Comparison of ENCODE assay signal across 10 mouse cellular contexts in genomic region chr12:111722654-111723053, GRCm38 (mm10). TPM values are rescaled to one million over a fixed set of nuclear protein-coding genes. Genes with fewer than 3 reads are reported as not detected.
A peak's percentile ranks its signal among the peaks of the same experiment; 100 is the strongest.
DNase-seq lines count a peak whose midpoint lies in the region; ATAC-seq and TF ChIP-seq lines count a peak whose summit lies in the region.
"Had no signal": no experiment of that assay in that cellular context is flagged by ENCODE, and none has a peak within 500 bp of the region (broad histone marks: within the 10 kb centered on the region; RNA-seq: fewer than 3 reads in every experiment).

No protein-coding gene starts in this region.

- H3K4me3 ChIP-seq in forebrain, postnatal 0 days (ENCODE audit: low read depth, low read length) = no peak overlapping the region
- no peak overlapping the region for H3K4me3 ChIP-seq in forebrain, embryonic 14.5 days (ENCODE audit: low read depth, low read length)
- no peak overlapping the region for H3K4me3 ChIP-seq in liver, adult 2 months (ENCODE audit: insufficient read depth, low read depth, low read length)
- no peak overlapping the region for H3K4me3 ChIP-seq in liver, embryonic 12.5 days
- H3K4me3 ChIP-seq: heart, embryonic 13.5 days; stomach, embryonic 15.5 days had no signal

- no peak for DNase-seq in forebrain, postnatal 0 days
- DNase-seq in forebrain, embryonic 14.5 days (ENCODE audit: low spot score) = no peak
- no peak for DNase-seq in liver, adult 2 months (ENCODE audit: extremely low read depth, low read depth, low spot score)
- DNase-seq in ZHBTc4 (ENCODE audit: low read depth, low spot score) = peak; percentile 76
- peak; percentile 63 for DNase-seq in induced T-regulatory cell, adult 2 months (ENCODE audit: low read depth)
- no peak for DNase-seq in frontal cortex, postnatal 36 days (ENCODE audit: low spot score in 2 of 2)
- no peak for DNase-seq in ovary, postnatal 10 days (ENCODE audit: low spot score)

- no peaks in the 10 kb centered on the region for H3K79me2 ChIP-seq in liver, adult 2 months (ENCODE audit: control insufficient read depth, insufficient read depth, low read length)

- no peaks in the 10 kb centered on the region for H3K9me3 ChIP-seq in forebrain, postnatal 0 days (ENCODE audit: low read length)
- no peaks in the 10 kb centered on the region for H3K9me3 ChIP-seq in forebrain, embryonic 14.5 days (replicated peaks; ENCODE audit: control insufficient read depth, low read length)
- H3K9me3 ChIP-seq in liver, embryonic 12.5 days (replicated peaks) = no peaks in the 10 kb centered on the region
- H3K9me3 ChIP-seq: heart, embryonic 13.5 days; stomach, embryonic 15.5 days had no signal

- WGBS in forebrain, postnatal 0 days = 67% methylated on average over 9 of the region's 9 CpGs
- 73% methylated on average over 9 of the region's 9 CpGs for WGBS in forebrain, embryonic 14.5 days
- WGBS in liver, adult 2 months = 79% methylated on average over 9 of the region's 9 CpGs
- 64% methylated on average over 9 of the region's 9 CpGs for WGBS in liver, embryonic 12.5 days (ENCODE audit: insufficient replicate concordance)

- H3K27me3 ChIP-seq in forebrain, postnatal 0 days (ENCODE audit: insufficient read depth, low read length) = no peaks in the 10 kb centered on the region
- H3K27me3 ChIP-seq in forebrain, embryonic 14.5 days (replicated peaks; ENCODE audit: control insufficient read depth, insufficient read depth, low read length) = no peaks in the 10 kb centered on the region
- H3K27me3 ChIP-seq in liver, adult 2 months (ENCODE audit: control insufficient read depth, insufficient read depth, low read length) = no peaks in the 10 kb centered on the region
- H3K27me3 ChIP-seq in liver, embryonic 12.5 days (replicated peaks) = no peaks in the 10 kb centered on the region
- H3K27me3 ChIP-seq: heart, embryonic 13.5 days; stomach, embryonic 15.5 days had no signal

- no peaks in the 10 kb centered on the region; the same call in 1 of the 2 replicates for H3K36me3 ChIP-seq in forebrain, postnatal 0 days (ENCODE audit: insufficient read depth)
- peaks cover 22% of the 10 kb centered on the region; the same call in 1 of the 2 replicates for H3K36me3 ChIP-seq in forebrain, embryonic 14.5 days (ENCODE audit: control insufficient read depth, insufficient read depth, low read length)
- no peaks in the 10 kb centered on the region; the same call in 1 of the 2 replicates for H3K36me3 ChIP-seq in liver, adult 2 months (ENCODE audit: control insufficient read depth, insufficient read depth, low read length)
- H3K36me3 ChIP-seq in liver, embryonic 12.5 days = peaks cover 46% of the 10 kb centered on the region
- H3K36me3 ChIP-seq: stomach, embryonic 15.5 days had no signal

- no peak overlapping the region for H3K27ac ChIP-seq in forebrain, postnatal 0 days (ENCODE audit: low read depth, low read length)
- no peak overlapping the region for H3K27ac ChIP-seq in forebrain, embryonic 14.5 days (ENCODE audit: low read depth, low read length)
- H3K27ac ChIP-seq in liver, adult 2 months (replicated peaks; ENCODE audit: insufficient read depth, low read depth, low read length) = no peak overlapping the region
- H3K27ac ChIP-seq in liver, embryonic 12.5 days = no peak overlapping the region
- H3K27ac ChIP-seq: heart, embryonic 13.5 days; stomach, embryonic 15.5 days had no signal

- no peak for TF ChIP-seq POLR2A in liver, adult 2 months (IDR thresholded peaks at IDR 0.05; ENCODE audit: extremely low read depth, insufficient read depth, low read length)

- no peak overlapping the region for H3K9ac ChIP-seq in forebrain, postnatal 0 days
- H3K9ac ChIP-seq in forebrain, embryonic 14.5 days (ENCODE audit: low read length) = no peak overlapping the region
- no peak overlapping the region for H3K9ac ChIP-seq in liver, adult 2 months (ENCODE audit: low read depth, low read length)
- no peak overlapping the region for H3K9ac ChIP-seq in liver, embryonic 12.5 days
- H3K9ac ChIP-seq: heart, embryonic 13.5 days; stomach, embryonic 15.5 days had no signal

- H3K4me2 ChIP-seq in forebrain, postnatal 0 days (ENCODE audit: low read depth) = no peak overlapping the region
- no peak overlapping the region for H3K4me2 ChIP-seq in forebrain, embryonic 14.5 days (ENCODE audit: low read length)
- H3K4me2 ChIP-seq in liver, embryonic 12.5 days = no peak overlapping the region
- H3K4me2 ChIP-seq: heart, embryonic 13.5 days; stomach, embryonic 15.5 days had no signal

- ATAC-seq in forebrain, postnatal 0 days = no peak
- ATAC-seq in forebrain, embryonic 14.5 days = no peak
- ATAC-seq in liver, embryonic 12.5 days = no peak

- TF ChIP-seq CTCF in forebrain, postnatal 0 days (IDR thresholded peaks at IDR 0.05; ENCODE audit: low read depth) = peak; percentile 58
- peak; percentile 57; the same call in 1 of the 2 replicates for TF ChIP-seq CTCF in liver, adult 2 months (IDR thresholded peaks at IDR 0.05; ENCODE audit: low read depth, low read length)

- H3K4me1 ChIP-seq in forebrain, postnatal 0 days (ENCODE audit: insufficient read depth) = no peaks in the 10 kb centered on the region
- H3K4me1 ChIP-seq in forebrain, embryonic 14.5 days (ENCODE audit: control insufficient read depth, insufficient read depth, low read length) = no peaks in the 10 kb centered on the region
- H3K4me1 ChIP-seq in liver, adult 2 months (ENCODE audit: control insufficient read depth, insufficient read depth, low read length) = no peaks in the 10 kb centered on the region; the same call in 1 of the 2 replicates
- H3K4me1 ChIP-seq in liver, embryonic 12.5 days = peaks cover 8% of the 10 kb centered on the region; the same call in 1 of the 2 replicates
- H3K4me1 ChIP-seq: stomach, embryonic 15.5 days had no signal

RNA-seq across cellular contexts. Expression of gene Apopt1, which starts 9.6 kb away (rescaled TPM):
- total RNA-seq in forebrain, postnatal 0 days (2014; rRNA removed) = 27.8 and 30.1 TPM in 2 replicates
- 52.7 and 59.8 TPM in 2 replicates for polyA plus RNA-seq in forebrain, postnatal 0 days (2015; fragmentation: Nextera tagmentation; extraction: Ambion mirVana)
- 47.1 and 50.8 TPM in 2 replicates for polyA plus RNA-seq in forebrain, embryonic 14.5 days (2014; fragmentation: Nextera tagmentation; extraction: Ambion mirVana)
- total RNA-seq in liver, adult 2 months (2014; rRNA removed) = 21.3 and 24.3 TPM in 2 replicates
- 58.2 and 78.4 TPM in 2 replicates for polyA plus RNA-seq in liver, adult 2 months (2012; rRNA removed)
- polyA plus RNA-seq in liver, embryonic 12.5 days (2016; fragmentation: Nextera tagmentation; extraction: Ambion mirVana) = 36.3 and 36.5 TPM in 2 replicates

RNA-seq across cellular contexts. Expression of gene Bag5, which starts 9.6 kb away (rescaled TPM):
- total RNA-seq in forebrain, postnatal 0 days (2014; rRNA removed) = 50.6 and 54.2 TPM in 2 replicates
- polyA plus RNA-seq in forebrain, postnatal 0 days (2015; fragmentation: Nextera tagmentation; extraction: Ambion mirVana) = 60.7 and 71.2 TPM in 2 replicates
- 60.4 and 65.8 TPM in 2 replicates for polyA plus RNA-seq in forebrain, embryonic 14.5 days (2014; fragmentation: Nextera tagmentation; extraction: Ambion mirVana)
- total RNA-seq in liver, adult 2 months (2014; rRNA removed) = 9.5 and 10.1 TPM in 2 replicates
- 6.7 and 7.7 TPM in 2 replicates for polyA plus RNA-seq in liver, adult 2 months (2012; rRNA removed)
- 28.4 and 28.5 TPM in 2 replicates for polyA plus RNA-seq in liver, embryonic 12.5 days (2016; fragmentation: Nextera tagmentation; extraction: Ambion mirVana)

RNA-seq across cellular contexts. Expression of gene Klc1, which starts 36.0 kb away (rescaled TPM):
- total RNA-seq in forebrain, postnatal 0 days (2014; rRNA removed) = 596 and 608 TPM in 2 replicates
- 592 and 640 TPM in 2 replicates for polyA plus RNA-seq in forebrain, postnatal 0 days (2015; fragmentation: Nextera tagmentation; extraction: Ambion mirVana)
- 391 and 464 TPM in 2 replicates for polyA plus RNA-seq in forebrain, embryonic 14.5 days (2014; fragmentation: Nextera tagmentation; extraction: Ambion mirVana)
- total RNA-seq in liver, adult 2 months (2014; rRNA removed) = 15.3 and 18.8 TPM in 2 replicates
- polyA plus RNA-seq in liver, adult 2 months (2012; rRNA removed) = 11.7 and 17.4 TPM in 2 replicates
- polyA plus RNA-seq in liver, embryonic 12.5 days (2016; fragmentation: Nextera tagmentation; extraction: Ambion mirVana) = 35.6 TPM in 2 replicates

RNA-seq across cellular contexts. Expression of gene Trmt61a, which starts 44.7 kb away (rescaled TPM):
- total RNA-seq in forebrain, postnatal 0 days (2014; rRNA removed) = 15.9 and 19.6 TPM in 2 replicates
- 8.8 and 10.9 TPM in 2 replicates for polyA plus RNA-seq in forebrain, postnatal 0 days (2015; fragmentation: Nextera tagmentation; extraction: Ambion mirVana)
- polyA plus RNA-seq in forebrain, embryonic 14.5 days (2014; fragmentation: Nextera tagmentation; extraction: Ambion mirVana) = 5.8 and 7.8 TPM in 2 replicates
- total RNA-seq in liver, adult 2 months (2014; rRNA removed) = 2.3 and 5.3 TPM in 2 replicates
- 17.9 and 33.1 TPM in 2 replicates for polyA plus RNA-seq in liver, adult 2 months (2012; rRNA removed)
- 19.4 and 20.9 TPM in 2 replicates for polyA plus RNA-seq in liver, embryonic 12.5 days (2016; fragmentation: Nextera tagmentation; extraction: Ambion mirVana)

RNA-seq across cellular contexts. Expression of gene Ckb, which starts 50.5 kb away (rescaled TPM):
- total RNA-seq in forebrain, postnatal 0 days (2014; rRNA removed) = 1,430 and 1,456 TPM in 2 replicates
- polyA plus RNA-seq in forebrain, postnatal 0 days (2015; fragmentation: Nextera tagmentation; extraction: Ambion mirVana) = 1,561 and 1,650 TPM in 2 replicates
- 1,532 and 1,552 TPM in 2 replicates for polyA plus RNA-seq in forebrain, embryonic 14.5 days (2014; fragmentation: Nextera tagmentation; extraction: Ambion mirVana)
- total RNA-seq in liver, adult 2 months (2014; rRNA removed) = 9.7 and 9.9 TPM in 2 replicates
- 15.3 and 17.8 TPM in 2 replicates for polyA plus RNA-seq in liver, adult 2 months (2012; rRNA removed)
- 54.1 and 54.6 TPM in 2 replicates for polyA plus RNA-seq in liver, embryonic 12.5 days (2016; fragmentation: Nextera tagmentation; extraction: Ambion mirVana)

Comparison
In these comparisons a context has a peak if more than half of its experiments do, and no peak if none do; other contexts are left out.
1. DNase-seq: peak in ZHBTc4 (single experiment) and induced T-regulatory cell, adult 2 months (single experiment); none in forebrain, postnatal 0 days (single experiment), forebrain, embryonic 14.5 days (single experiment), liver, adult 2 months (single experiment), frontal cortex, postnatal 36 days (0 of 2) and ovary, postnatal 10 days (single experiment).
2. RNA of gene Klc1, which starts 36.0 kb away (polyA plus RNA-seq): 592 to 640 TPM in forebrain, postnatal 0 days and 391 to 464 TPM in forebrain, embryonic 14.5 days; 35.6 TPM in liver, embryonic 12.5 days and 11.7 to 17.4 TPM in liver, adult 2 months; every median in the first group is over 10 times any median in the second.